Mouse (Mus musculus) stomach, postnatal 0 days (tissue): Measurements from ENCODE around the gene Shisal1.

Experiments used
- CTCF ChIP-seq: IDR thresholded peaks from 2 replicates; pipeline ENCODE4 v1.5.1; 2016; ENCODE audit warnings: antibody characterized with exemption, low read depth, mild to moderate bottlenecking, moderate library complexity
- EP300 ChIP-seq: optimal IDR thresholded peaks from 2 replicates; pipeline ENCODE3; 2016; ENCODE audit warnings: antibody characterized with exemption

DNA sequence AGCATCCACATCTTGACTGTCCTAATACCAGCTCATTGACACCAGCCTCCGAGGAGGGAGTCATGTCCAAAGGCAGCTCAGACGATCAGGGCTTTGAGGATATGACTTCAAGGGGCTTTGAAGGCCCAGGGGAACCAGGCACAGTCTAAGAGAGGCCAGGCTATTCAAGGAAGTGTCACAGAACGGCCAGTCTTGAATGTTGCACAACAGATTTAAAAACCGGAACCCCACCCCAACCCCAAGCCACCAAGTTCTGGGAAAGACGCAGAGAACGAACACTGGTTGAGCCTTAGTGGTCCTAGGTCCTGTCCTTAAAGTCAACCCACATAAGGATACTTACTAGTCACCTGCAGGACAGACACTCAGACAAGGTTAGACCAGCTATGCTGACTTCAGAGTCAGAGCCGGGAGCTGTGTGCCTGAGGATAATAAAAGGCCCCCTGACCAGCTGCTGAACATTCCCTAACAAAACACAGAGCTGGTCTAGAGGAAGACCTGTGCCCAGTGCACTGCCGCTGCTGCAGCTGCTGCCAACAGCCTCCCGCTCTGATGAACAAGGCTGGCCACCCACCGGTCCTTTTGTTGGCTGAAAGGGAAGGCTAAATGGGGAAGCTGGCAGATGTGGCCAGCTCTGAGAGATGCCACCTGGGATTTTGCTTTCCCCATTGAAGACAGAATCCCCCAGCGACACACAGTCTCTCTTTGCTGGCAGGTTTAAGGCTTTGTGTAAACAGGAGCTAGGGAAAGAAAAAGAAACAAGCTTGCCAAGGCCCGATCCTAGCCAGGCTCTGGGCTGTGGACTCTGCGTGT, 19.8 kb upstream of the Shisal1 start:
- TF ChIP-seq CTCF (no peak), EP300 (no peak)
